Mouse (Mus musculus) spleen, adult 2 months (tissue): ENCODE measurements at regions not wholly inside any gene's neighbourhood (a gene's known extent, or its start where the extent isn't known, plus 50 kb on each side); places are given as distances from the start of the nearest gene placed in this dataset.

Experiments
- DNase-seq, 2 experiments: peaks; one replicate each; pipeline versions ENCODE4 v3.0.0 to v3.0.0-alpha.2; 2012 to 2021; ENCODE audit warnings: low spot score in 2 of 2, low read depth in 1 of 2
- H3K27ac ChIP-seq: fragments of 200-500 bp; 2 replicates; pipeline ENCODE4 v1.5.1; 2012; ENCODE audit warnings: low read length, inconsistent platforms; ENCODE audit not compliant: insufficient read depth
- H3K27me3 ChIP-seq: fragments of 200-500 bp; 2 replicates; pipeline ENCODE4 v1.6.1; 2012; ENCODE audit warnings: mild to moderate bottlenecking, moderate library complexity, low read length, inconsistent platforms; ENCODE audit not compliant: control insufficient read depth, insufficient read depth
- H3K36me3 ChIP-seq: fragments of 200-500 bp; 2 replicates; pipeline ENCODE4 v1.6.1; 2012; ENCODE audit warnings: mild to moderate bottlenecking, low read length, inconsistent platforms; ENCODE audit not compliant: control insufficient read depth, insufficient read depth
- H3K4me1 ChIP-seq: fragments of 200-500 bp; 2 replicates; pipeline ENCODE4 v1.6.1; 2011; ENCODE audit warnings: inconsistent platforms; ENCODE audit not compliant: control insufficient read depth, insufficient read depth, insufficient read length
- H3K4me3 ChIP-seq: fragments of 200-500 bp; 2 replicates; pipeline ENCODE4 v1.5.1; 2011; ENCODE audit warnings: mild to moderate bottlenecking, inconsistent platforms; ENCODE audit not compliant: insufficient read depth, insufficient read length; ENCODE audit errors: extremely low read depth
- CTCF ChIP-seq: fragments of 200-500 bp; IDR thresholded peaks from 2 replicates; pipeline ENCODE4 v1.5.1; 2011; ENCODE audit warnings: mild to moderate bottlenecking, inconsistent platforms; ENCODE audit not compliant: insufficient read depth, insufficient read length, insufficient replicate concordance; ENCODE audit errors: extremely low read depth
- POLR2A ChIP-seq: fragments of 200-500 bp; IDR thresholded peaks from 2 replicates; pipeline ENCODE4 v1.6.1; 2011; ENCODE audit warnings: low read depth, low read length, inconsistent platforms
- WGBS: fragments of 180-500 bp; shearing (Covaris S2); methylation state at CpG from one replicate; pipeline ENCODE4 v1.1.7; 2018; 5-methylcytosine and 5-hydroxymethylcytosine counted together

DNA sequence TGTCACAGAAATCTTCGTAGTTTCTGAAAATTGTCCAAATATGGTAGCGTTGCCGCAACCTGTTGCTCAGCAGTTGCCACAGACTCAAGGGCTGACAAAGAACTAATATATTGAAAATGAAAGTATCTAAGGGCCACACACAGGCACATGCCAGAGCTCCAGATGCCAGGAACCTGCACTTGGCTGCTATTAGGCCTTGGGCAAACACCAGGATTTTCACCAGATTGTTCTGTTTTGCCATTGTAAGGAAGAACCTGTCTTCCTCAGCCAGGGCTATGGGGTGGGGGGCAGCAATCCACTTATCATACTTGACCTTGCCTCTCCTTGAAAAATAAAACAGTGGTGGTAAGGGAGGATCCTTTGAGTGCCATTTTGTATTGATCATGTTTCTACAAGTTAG is 297.4 kb downstream of the Maf start:
- no peak overlapping the region for H3K27ac ChIP-seq
- TF ChIP-seq CTCF (no peak), POLR2A (no peak)
- H3K4me3 ChIP-seq, result no peak overlapping the region
- 91% methylated on average over 3 of the region's 3 CpGs for WGBS
- H3K36me3 ChIP-seq, result no peaks in the 10 kb centered on the region
- no peak for DNase-seq
- H3K27me3 ChIP-seq, result no peaks in the 10 kb centered on the region
- H3K4me1 ChIP-seq, result peaks cover 16% of the 10 kb centered on the region; the same call in 1 of the 2 replicates

GRCm38 (mm10) chr8:115407535-115407934 is 300.1 kb downstream of the Maf start:
- Histone ChIP-seq H3K36me3 (no peaks in the 10 kb centered on the region), H3K4me3 (no peak overlapping the region), H3K27ac (no peak overlapping the region), H3K27me3 (no peaks in the 10 kb centered on the region), H3K4me1 (peaks cover 7% of the 10 kb centered on the region; the same call in 1 of the 2 replicates)
- 63% methylated on average over 4 of the region's 4 CpGs for WGBS
- TF ChIP-seq CTCF, result no peak
- DNase-seq, result no peak

DNA sequence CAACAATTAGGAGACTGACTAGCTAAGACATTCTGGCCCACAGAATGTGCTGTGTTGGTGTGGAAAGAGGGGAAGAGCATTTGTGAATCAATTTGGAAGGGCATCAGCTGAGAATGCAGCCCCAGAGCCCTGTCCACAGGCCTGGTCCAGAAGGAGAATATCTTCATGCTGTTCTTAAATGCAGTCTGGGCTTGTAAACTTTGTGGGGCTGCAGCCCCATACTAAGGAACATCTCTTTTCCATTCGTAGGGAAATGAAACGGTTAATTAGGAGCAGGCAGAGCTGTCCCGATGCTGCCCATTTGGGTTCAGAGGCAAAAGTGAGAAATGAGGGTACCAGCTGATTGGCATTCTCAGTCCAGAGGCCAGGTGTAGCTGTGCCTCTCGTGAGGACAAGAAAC is 304.0 kb downstream of the Maf start:
- no peak for TF ChIP-seq CTCF
- TF ChIP-seq POLR2A, result no peak
- Histone ChIP-seq H3K4me3 (no peak overlapping the region), H3K27me3 (no peaks in the 10 kb centered on the region), H3K27ac (no peak overlapping the region), H3K4me1 (peaks cover 3% of the 10 kb centered on the region; the same call in 1 of the 2 replicates), H3K36me3 (no peaks in the 10 kb centered on the region)
- no peak for DNase-seq
- WGBS, result 81% methylated on average over 4 of the region's 4 CpGs

GRCm38 (mm10) chr8:115402471-115403197 is 305.0 kb downstream of the Maf start:
- H3K27me3 ChIP-seq, result no peaks in the 10 kb centered on the region
- no peak overlapping the region for H3K27ac ChIP-seq
- H3K4me3 ChIP-seq, result no peak overlapping the region
- H3K36me3 ChIP-seq, result no peaks in the 10 kb centered on the region
- WGBS, result 88% methylated on average over 10 of the region's 10 CpGs
- TF ChIP-seq POLR2A, result no peak
- TF ChIP-seq CTCF, result no peak
- peaks cover 11% of the 10 kb centered on the region; the same call in 1 of the 2 replicates for H3K4me1 ChIP-seq
- DNase-seq, result no peak
